Mouse (Mus musculus): ENCODE data around the gene Cfap77.

Cfap77 gene

GRCm38 (mm10) chr2:29051932-29052331 lies 2.9 kb downstream of the Cfap77 start:
- no peak for DNase-seq (ENCODE audit: low spot score in 2 of 2)

GRCm38 (mm10) chr2:29046151-29046550 lies 8.7 kb downstream of the Cfap77 start:
- peak in 1 of 2 experiments; percentile 23 for DNase-seq (ENCODE audit: low spot score in 2 of 2)

GRCm38 (mm10) chr2:29042124-29042523 lies 12.7 kb downstream of the Cfap77 start:
- no peak for DNase-seq (ENCODE audit: low spot score in 2 of 2)

- no peak for DNase-seq (ENCODE audit: low spot score in 2 of 2)
Measured at GRCm38 (mm10) chr2:29041477-29041768, 13.4 kb downstream of the Cfap77 start.

- DNase-seq (ENCODE audit: low spot score in 2 of 2): no peak
Measured at GRCm38 (mm10) chr2:29040594-29041476, 14.0 kb downstream of the Cfap77 start.

GRCm38 (mm10) chr2:29039741-29040140 lies 15.1 kb downstream of the Cfap77 start:
- no peak for DNase-seq (ENCODE audit: low spot score in 2 of 2)

- DNase-seq (ENCODE audit: low spot score in 2 of 2): no peak
Measured at GRCm38 (mm10) chr2:29035698-29036097, 19.2 kb downstream of the Cfap77 start.

GRCm38 (mm10) chr2:29034542-29035475 lies 20.1 kb downstream of the Cfap77 start:
- no peak for DNase-seq (ENCODE audit: low spot score in 2 of 2)

- DNase-seq (ENCODE audit: low spot score in 2 of 2): no peak
Measured at GRCm38 (mm10) chr2:29031951-29032350, 22.9 kb downstream of the Cfap77 start.

- DNase-seq (ENCODE audit: low spot score in 2 of 2): no peak
Measured at GRCm38 (mm10) chr2:29030048-29030734, 24.7 kb downstream of the Cfap77 start.

GRCm38 (mm10) chr2:29025284-29025683 lies 29.6 kb downstream of the Cfap77 start:
- DNase-seq (ENCODE audit: low spot score in 2 of 2): peak; percentile 48 to 73

- DNase-seq (ENCODE audit: low spot score in 2 of 2): no peak
Measured at GRCm38 (mm10) chr2:29023001-29023400, 31.9 kb downstream of the Cfap77 start.

- no peak for DNase-seq (ENCODE audit: low spot score in 2 of 2)
Measured at GRCm38 (mm10) chr2:29021025-29021424, 33.8 kb downstream of the Cfap77 start.

GRCm38 (mm10) chr2:29018680-29019079 lies 36.2 kb downstream of the Cfap77 start:
- DNase-seq (ENCODE audit: low spot score in 2 of 2): no peak

GRCm38 (mm10) chr2:29016599-29017587 lies 38.0 kb downstream of the Cfap77 start:
- no peak for DNase-seq (ENCODE audit: low spot score in 2 of 2)

GRCm38 (mm10) chr2:29012523-29012922 lies 42.3 kb downstream of the Cfap77 start:
- no peak for DNase-seq (ENCODE audit: low spot score in 2 of 2)

GRCm38 (mm10) chr2:29007656-29008055 lies 47.2 kb downstream of the Cfap77 start:
- no peak for DNase-seq (ENCODE audit: low spot score in 2 of 2)

- DNase-seq (ENCODE audit: low spot score in 2 of 2): peak in 1 of 2 experiments; percentile 5
Measured at GRCm38 (mm10) chr2:29006455-29007034, 48.3 kb downstream of the Cfap77 start.

- DNase-seq (ENCODE audit: low spot score in 2 of 2): no peak
Measured at GRCm38 (mm10) chr2:29004037-29004436, 50.8 kb downstream of the Cfap77 start.

GRCm38 (mm10) chr2:28998246-28998645 lies 56.6 kb downstream of the Cfap77 start:
- DNase-seq (ENCODE audit: low spot score in 2 of 2): no peak
